Mouse (Mus musculus): Measurements from ENCODE around the gene Mboat2. TPM values are rescaled to one million over a fixed set of nuclear protein-coding genes. Genes with fewer than 3 reads are reported as not detected.

Gene Mboat2
- total and polyA plus RNA-seq, 3 experiments: 0.20 to 1.6 (median 0.98) TPM

GRCm38 (mm10) chr12:24832438-24832837 lies 1.8 kb downstream of the Mboat2 start:
- peaks cover 36% of the 10 kb centered on the region for H3K4me1 ChIP-seq (ENCODE audit: insufficient read depth, low read depth, low read length)
- peaks cover 3% of the 10 kb centered on the region for H3K27me3 ChIP-seq (ENCODE audit: insufficient read depth, low read length)
- DNase-seq (ENCODE audit: low spot score) (no peak), ATAC-seq (ENCODE audit: extremely low read depth, insufficient number of reproducible peaks, low FRiP score, poor library complexity, severe bottlenecking) (no peak)
- H3K36me3 ChIP-seq (replicated peaks): no peaks in the 10 kb centered on the region
- peak overlapping the region; percentile 85 for H3K4me3 ChIP-seq (ENCODE audit: low read depth, low read length)
- H3K9me3 ChIP-seq (replicated peaks): no peaks in the 10 kb centered on the region
- TF ChIP-seq GATA2 (IDR thresholded peaks at IDR 0.05; ENCODE audit: borderline replicate concordance, low read depth, low read length): no peak
- no peak for TF ChIP-seq GATA1 (IDR thresholded peaks at IDR 0.05; ENCODE audit: borderline replicate concordance, low read length)
- no peak for TF ChIP-seq CTCF (IDR thresholded peaks at IDR 0.05; ENCODE audit: low read depth, low read length)
- TF ChIP-seq TAL1 (conservative IDR thresholded peaks at IDR 0.05; ENCODE audit: low read depth, low read length): no peak
- TF ChIP-seq POLR2AphosphoS5 (IDR thresholded peaks at IDR 0.05; ENCODE audit: insufficient replicate concordance, low read depth, low read length): no peak

GRCm38 (mm10) chr12:24837947-24838346 lies 7.3 kb downstream of the Mboat2 start:
- Histone ChIP-seq H3K9me3 (replicated peaks) (no peaks in the 10 kb centered on the region), H3K4me3 (ENCODE audit: low read depth, low read length) (no peak overlapping the region), H3K27me3 (ENCODE audit: insufficient read depth, low read length) (no peaks in the 10 kb centered on the region; the same call in 1 of the 2 replicates), H3K4me1 (ENCODE audit: insufficient read depth, low read depth, low read length) (peaks cover 23% of the 10 kb centered on the region), H3K36me3 (replicated peaks) (peaks cover 13% of the 10 kb centered on the region)
- ATAC-seq (ENCODE audit: extremely low read depth, insufficient number of reproducible peaks, low FRiP score, poor library complexity, severe bottlenecking) (no peak), DNase-seq (ENCODE audit: low spot score) (no peak)
- TF ChIP-seq CTCF (IDR thresholded peaks at IDR 0.05; ENCODE audit: low read depth, low read length) (no peak), GATA2 (IDR thresholded peaks at IDR 0.05; ENCODE audit: borderline replicate concordance, low read depth, low read length) (no peak), POLR2AphosphoS5 (IDR thresholded peaks at IDR 0.05; ENCODE audit: insufficient replicate concordance, low read depth, low read length) (no peak), TAL1 (conservative IDR thresholded peaks at IDR 0.05; ENCODE audit: low read depth, low read length) (no peak), GATA1 (IDR thresholded peaks at IDR 0.05; ENCODE audit: borderline replicate concordance, low read length) (no peak)

- Histone ChIP-seq H3K27me3 (ENCODE audit: insufficient read depth, low read length) (no peaks in the 10 kb centered on the region; the same call in 1 of the 2 replicates), H3K36me3 (replicated peaks) (peaks cover 22% of the 10 kb centered on the region), H3K4me1 (ENCODE audit: insufficient read depth, low read depth, low read length) (peaks cover 25% of the 10 kb centered on the region), H3K4me3 (ENCODE audit: low read depth, low read length) (no peak overlapping the region), H3K9me3 (replicated peaks) (no peaks in the 10 kb centered on the region)
- ATAC-seq (ENCODE audit: extremely low read depth, insufficient number of reproducible peaks, low FRiP score, poor library complexity, severe bottlenecking) (no peak), DNase-seq (ENCODE audit: low spot score) (no peak)
- TF ChIP-seq GATA2 (IDR thresholded peaks at IDR 0.05; ENCODE audit: borderline replicate concordance, low read depth, low read length) (no peak), TAL1 (conservative IDR thresholded peaks at IDR 0.05; ENCODE audit: low read depth, low read length) (no peak), CTCF (IDR thresholded peaks at IDR 0.05; ENCODE audit: low read depth, low read length) (no peak), GATA1 (IDR thresholded peaks at IDR 0.05; ENCODE audit: borderline replicate concordance, low read length) (no peak), POLR2AphosphoS5 (IDR thresholded peaks at IDR 0.05; ENCODE audit: insufficient replicate concordance, low read depth, low read length) (no peak)
Measured at GRCm38 (mm10) chr12:24841115-24841879, 10.6 kb downstream of the Mboat2 start.

- TF ChIP-seq CTCF (IDR thresholded peaks at IDR 0.05; ENCODE audit: low read depth, low read length) (no peak), POLR2AphosphoS5 (IDR thresholded peaks at IDR 0.05; ENCODE audit: insufficient replicate concordance, low read depth, low read length) (no peak), TAL1 (conservative IDR thresholded peaks at IDR 0.05; ENCODE audit: low read depth, low read length) (no peak), GATA2 (IDR thresholded peaks at IDR 0.05; ENCODE audit: borderline replicate concordance, low read depth, low read length) (no peak), GATA1 (IDR thresholded peaks at IDR 0.05; ENCODE audit: borderline replicate concordance, low read length) (no peak)
- H3K4me3 ChIP-seq (ENCODE audit: low read depth, low read length): no peak overlapping the region
- peaks cover 22% of the 10 kb centered on the region for H3K36me3 ChIP-seq (replicated peaks)
- no peak for DNase-seq (ENCODE audit: low spot score)
- no peak for ATAC-seq (ENCODE audit: extremely low read depth, insufficient number of reproducible peaks, low FRiP score, poor library complexity, severe bottlenecking)
- peaks cover 20% of the 10 kb centered on the region for H3K4me1 ChIP-seq (ENCODE audit: insufficient read depth, low read depth, low read length)
- H3K9me3 ChIP-seq (replicated peaks): no peaks in the 10 kb centered on the region
- no peaks in the 10 kb centered on the region; the same call in 1 of the 2 replicates for H3K27me3 ChIP-seq (ENCODE audit: insufficient read depth, low read length)
Measured at GRCm38 (mm10) chr12:24842299-24842910, 11.7 kb downstream of the Mboat2 start.

- TF ChIP-seq GATA1 (IDR thresholded peaks at IDR 0.05; ENCODE audit: borderline replicate concordance, low read length) (no peak), CTCF (IDR thresholded peaks at IDR 0.05; ENCODE audit: low read depth, low read length) (no peak), GATA2 (IDR thresholded peaks at IDR 0.05; ENCODE audit: borderline replicate concordance, low read depth, low read length) (no peak)
- Histone ChIP-seq H3K27me3 (ENCODE audit: insufficient read depth, low read length) (no peaks in the 10 kb centered on the region), H3K9me3 (replicated peaks) (no peaks in the 10 kb centered on the region), H3K4me3 (ENCODE audit: low read depth, low read length) (no peak overlapping the region), H3K36me3 (replicated peaks) (peaks cover 17% of the 10 kb centered on the region), H3K4me1 (ENCODE audit: insufficient read depth, low read depth, low read length) (peaks cover 15% of the 10 kb centered on the region)
- ATAC-seq (ENCODE audit: extremely low read depth, insufficient number of reproducible peaks, low FRiP score, poor library complexity, severe bottlenecking) (no peak), DNase-seq (ENCODE audit: low spot score) (no peak)
Measured at GRCm38 (mm10) chr12:24843395-24844072, 12.9 kb downstream of the Mboat2 start.

GRCm38 (mm10) chr12:24845344-24845743 lies 14.7 kb downstream of the Mboat2 start:
- ATAC-seq (ENCODE audit: extremely low read depth, insufficient number of reproducible peaks, low FRiP score, poor library complexity, severe bottlenecking): no peak

More at GRCm38 (mm10) chr12:24845344-24845743, 14.7 kb downstream of the Mboat2 start:
- H3K9me3 ChIP-seq (replicated peaks): no peaks in the 10 kb centered on the region
- peaks cover 21% of the 10 kb centered on the region for H3K36me3 ChIP-seq (replicated peaks)
- DNase-seq (ENCODE audit: low spot score): no peak
- TF ChIP-seq CTCF (IDR thresholded peaks at IDR 0.05; ENCODE audit: low read depth, low read length) (no peak), POLR2AphosphoS5 (IDR thresholded peaks at IDR 0.05; ENCODE audit: insufficient replicate concordance, low read depth, low read length) (no peak), GATA1 (IDR thresholded peaks at IDR 0.05; ENCODE audit: borderline replicate concordance, low read length) (no peak), TAL1 (conservative IDR thresholded peaks at IDR 0.05; ENCODE audit: low read depth, low read length) (no peak), GATA2 (IDR thresholded peaks at IDR 0.05; ENCODE audit: borderline replicate concordance, low read depth, low read length) (no peak)
- peaks cover 15% of the 10 kb centered on the region for H3K4me1 ChIP-seq (ENCODE audit: insufficient read depth, low read depth, low read length)
- no peak overlapping the region for H3K4me3 ChIP-seq (ENCODE audit: low read depth, low read length)
- H3K27me3 ChIP-seq (ENCODE audit: insufficient read depth, low read length): no peaks in the 10 kb centered on the region
